Mouse (Mus musculus): ENCODE measurements around the gene Tcap. TPM values are rescaled to one million over a fixed set of nuclear protein-coding genes. Genes with fewer than 3 reads are reported as not detected.

Gene Tcap
- total RNA-seq, 2 experiments from 2014 or later = 0.92 to 0.96 TPM

DNA sequence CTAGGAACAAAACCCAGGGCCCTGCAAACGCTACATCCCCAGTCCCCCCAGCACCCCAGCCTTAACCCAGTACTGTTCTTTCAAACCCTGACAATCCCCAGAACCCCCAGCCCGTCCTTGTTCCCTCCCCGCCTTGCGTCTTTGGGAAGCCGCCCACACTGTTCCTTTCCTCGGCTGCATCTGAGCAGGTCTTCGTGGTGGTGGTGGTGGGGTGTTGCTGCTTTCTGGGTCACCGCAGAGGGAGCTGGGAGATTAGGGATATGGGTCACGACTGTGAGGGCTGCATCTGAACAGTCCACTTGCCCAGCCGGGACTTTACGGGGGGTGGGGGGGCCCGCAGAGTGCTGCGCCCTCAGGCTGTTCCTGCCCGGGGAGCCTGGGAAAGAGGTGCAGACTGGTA is 29.2 kb upstream of the Tcap start:
- DNase-seq (ENCODE audit: low spot score in 2 of 2) = no peak

DNA sequence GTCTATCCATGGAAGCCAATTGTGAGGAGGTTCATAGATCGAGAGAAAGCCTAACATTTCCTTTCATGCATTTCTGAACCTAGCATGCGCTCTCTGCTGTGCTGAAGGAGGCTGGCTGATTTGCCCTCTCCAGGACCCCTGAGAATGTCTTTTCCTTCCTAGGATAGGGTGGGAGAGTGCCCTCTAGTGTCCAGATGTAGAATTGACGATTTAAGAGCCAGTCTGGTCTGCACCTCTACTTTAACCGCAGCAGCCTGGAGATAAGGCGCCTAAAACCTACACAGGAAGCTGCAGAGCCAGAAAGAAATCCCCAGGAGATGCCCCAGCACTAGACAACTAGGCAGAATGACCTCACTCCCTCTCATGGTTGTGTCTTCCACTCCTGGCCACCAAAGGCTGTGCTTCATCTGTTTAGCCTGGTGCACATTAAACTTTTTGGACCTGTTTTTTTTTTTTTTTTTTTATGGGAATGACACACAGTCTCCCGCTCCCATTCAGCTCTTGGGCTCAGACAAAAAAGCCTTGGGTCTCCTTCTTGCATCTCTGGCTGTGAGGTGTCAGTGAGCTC is 27.8 kb upstream of the Tcap start:
- peak in 1 of 2 experiments; percentile 79 for DNase-seq (ENCODE audit: low spot score in 2 of 2)

DNA sequence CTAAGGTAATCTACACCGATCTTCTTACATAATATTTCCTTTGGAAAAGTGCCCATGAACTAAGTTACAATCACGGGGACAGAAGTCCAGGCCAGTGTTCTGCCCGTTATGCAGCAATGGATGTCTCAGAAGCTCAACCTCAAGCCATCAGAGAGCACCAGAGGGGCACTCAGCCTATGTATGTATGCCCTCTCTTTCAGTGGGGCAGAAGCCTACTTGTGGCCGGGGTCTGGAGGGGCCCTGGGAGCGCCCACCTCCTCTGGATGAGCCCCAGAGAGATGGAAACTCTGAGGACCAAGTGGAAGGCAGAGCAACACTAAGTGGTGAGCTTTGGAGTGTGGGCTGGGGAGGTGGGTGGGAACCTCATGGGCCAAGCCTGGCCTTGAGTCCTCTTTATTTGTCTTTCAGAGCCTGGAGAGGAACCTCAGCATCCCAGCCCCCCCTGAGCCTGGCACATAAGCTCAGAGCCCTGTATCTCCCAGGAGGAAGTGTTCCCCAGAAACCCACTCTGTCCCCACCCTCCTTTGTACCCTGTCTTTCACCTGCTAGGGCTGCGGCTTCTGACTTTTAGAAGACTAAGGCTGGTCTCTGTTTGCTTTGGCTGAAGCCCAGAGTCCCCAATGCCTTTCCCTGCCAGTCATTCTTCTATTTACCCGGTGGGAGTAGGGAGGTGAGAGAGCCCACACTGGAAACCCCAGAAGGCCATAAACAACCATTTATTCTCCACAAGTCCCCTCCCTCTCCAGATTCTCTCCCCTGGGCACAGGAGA is 26.8 kb upstream of the Tcap start:
- DNase-seq (ENCODE audit: low spot score in 2 of 2) = no peak

DNA sequence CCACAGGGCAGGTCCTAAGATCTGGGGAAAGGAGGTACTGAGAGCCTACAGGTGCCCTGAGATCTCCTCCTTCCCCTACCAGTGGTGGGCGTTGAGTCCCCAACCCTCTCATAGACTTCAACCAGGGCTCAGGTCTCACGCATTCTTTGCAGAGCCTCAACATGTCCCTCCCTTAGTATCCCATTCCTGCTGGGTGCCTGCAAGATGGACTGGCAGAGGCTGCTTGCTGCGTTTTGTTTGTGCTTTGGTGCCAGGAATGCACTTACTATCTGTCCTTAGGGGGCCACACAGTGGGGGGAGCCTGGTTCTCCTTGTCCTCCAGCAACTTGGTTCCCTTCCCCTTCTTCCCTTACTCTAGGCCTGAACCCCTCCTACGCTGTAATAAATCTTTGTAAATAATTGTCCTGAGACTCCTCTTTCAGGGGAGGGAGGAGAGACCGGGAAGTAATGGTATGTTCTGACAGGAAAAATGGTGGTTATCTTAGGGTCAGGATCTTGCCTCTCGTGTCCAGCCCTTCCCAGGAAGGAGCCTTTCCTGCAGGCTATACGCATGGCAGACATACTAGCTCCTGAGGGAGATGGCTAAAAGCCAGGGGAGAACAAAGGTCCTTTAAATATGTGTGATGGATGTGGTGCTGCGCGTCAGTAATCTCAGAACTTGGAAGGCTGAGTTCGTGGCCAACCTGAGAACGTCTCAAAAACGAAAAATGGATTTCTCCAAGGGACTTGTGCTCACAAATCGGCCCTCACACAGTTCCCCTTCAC is 26.0 kb upstream of the Tcap start:
- no peak for DNase-seq (ENCODE audit: low spot score in 2 of 2)

DNA sequence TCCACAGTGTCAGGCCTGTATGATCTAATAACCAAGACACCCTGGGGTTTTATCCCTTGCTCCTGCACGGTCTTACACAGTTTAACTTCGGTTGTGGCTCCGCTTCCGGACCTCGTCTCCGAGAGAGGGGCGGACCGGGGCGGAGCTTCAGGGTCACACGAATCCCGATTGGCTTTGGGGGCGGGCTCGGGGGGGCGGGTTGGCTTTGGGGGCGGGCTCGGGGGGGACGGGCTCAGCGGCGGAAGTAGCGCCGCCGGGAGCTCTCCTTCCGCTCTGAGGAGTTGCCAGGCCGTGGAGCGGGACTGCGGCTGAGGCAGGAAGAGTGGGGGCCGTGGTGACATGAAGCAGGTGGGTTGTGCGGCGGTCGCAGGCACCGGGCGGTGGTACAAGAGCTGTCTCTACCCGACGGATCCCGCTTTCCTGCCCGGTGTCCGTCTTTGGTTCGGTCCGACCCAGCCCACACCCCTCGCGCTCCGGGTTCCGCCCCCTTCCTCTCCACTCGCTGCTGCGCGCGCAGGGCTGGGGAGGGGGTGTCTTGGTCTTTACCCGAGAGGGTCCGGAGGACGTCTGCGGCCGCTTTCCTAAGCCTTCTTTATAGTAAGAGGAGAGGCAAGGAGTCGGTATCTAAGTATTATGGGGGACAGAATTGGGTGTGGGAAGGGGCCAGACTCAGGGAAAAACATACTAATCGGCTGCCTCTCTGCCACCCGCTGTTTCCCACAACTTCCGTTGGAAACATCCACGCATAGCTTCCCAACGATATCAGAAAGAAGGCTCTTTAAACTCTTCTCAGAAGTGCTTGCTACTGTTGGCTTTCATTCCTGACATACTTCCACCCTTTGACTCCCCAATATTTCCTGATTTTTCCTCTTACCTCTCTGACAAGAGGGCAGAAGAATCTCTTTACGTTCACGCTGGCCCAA is 25.2 kb upstream of the Tcap start, which contains the start of gene Stard3:
TSS of gene Stard3 (plus strand) at position 208 of the 923 bp plus-strand sequence.
- DNase-seq (ENCODE audit: low spot score in 2 of 2) = peak; percentile 68 to 86

DNA sequence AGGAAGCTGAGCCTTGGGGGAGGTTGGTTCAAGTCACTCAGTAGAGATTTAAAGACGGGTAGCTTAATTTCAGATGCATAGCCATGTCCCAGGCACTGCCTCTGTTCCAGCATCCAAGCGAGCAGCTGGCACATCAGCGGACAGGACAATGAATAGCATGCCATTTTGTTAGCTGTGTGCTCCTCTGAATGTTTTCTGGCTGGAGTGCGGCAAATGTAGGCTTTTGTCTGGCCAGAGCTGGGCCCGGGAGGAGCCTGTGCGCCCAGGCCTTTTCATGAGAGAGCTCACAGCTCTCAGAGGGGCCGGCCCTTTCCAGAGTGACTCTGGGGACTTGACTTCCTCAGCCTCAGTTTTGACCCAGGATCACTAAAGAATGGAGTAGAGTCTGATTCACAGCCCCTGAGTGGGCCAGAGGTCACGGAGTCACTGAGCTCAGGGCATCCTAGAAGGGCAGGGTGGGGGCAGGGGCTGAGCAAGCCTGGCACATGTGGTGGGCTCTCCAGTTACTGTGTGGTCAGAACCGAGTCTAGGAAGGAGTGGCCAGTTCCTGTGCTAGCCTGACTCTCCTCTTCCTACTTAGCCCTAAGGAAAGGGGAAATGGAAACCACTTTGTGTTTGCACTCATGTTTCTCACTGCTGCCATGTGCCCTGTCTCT is 22.6 kb upstream of the Tcap start:
- no peak for DNase-seq (ENCODE audit: low spot score in 2 of 2)

DNA sequence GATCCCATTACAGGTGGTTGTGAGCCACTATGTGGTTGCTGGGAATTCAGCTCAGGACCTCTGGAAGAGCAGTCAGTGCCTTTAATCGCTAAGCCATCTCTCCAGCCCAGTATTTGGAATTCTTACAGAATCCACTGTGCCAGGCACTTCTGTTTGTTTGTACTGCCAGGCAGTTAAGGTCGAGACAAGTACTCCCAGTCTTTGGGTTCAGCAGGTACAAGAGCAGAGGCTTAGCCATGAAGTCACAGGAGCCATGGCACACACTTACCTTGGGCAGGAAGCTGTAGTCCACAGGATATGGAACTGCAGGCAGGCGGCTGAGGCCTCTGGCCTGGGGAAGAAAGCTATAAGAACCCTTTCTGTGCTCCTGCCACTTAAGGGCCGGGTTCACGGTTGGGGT is 19.8 kb upstream of the Tcap start:
- no peak for DNase-seq (ENCODE audit: low spot score in 2 of 2)

DNA sequence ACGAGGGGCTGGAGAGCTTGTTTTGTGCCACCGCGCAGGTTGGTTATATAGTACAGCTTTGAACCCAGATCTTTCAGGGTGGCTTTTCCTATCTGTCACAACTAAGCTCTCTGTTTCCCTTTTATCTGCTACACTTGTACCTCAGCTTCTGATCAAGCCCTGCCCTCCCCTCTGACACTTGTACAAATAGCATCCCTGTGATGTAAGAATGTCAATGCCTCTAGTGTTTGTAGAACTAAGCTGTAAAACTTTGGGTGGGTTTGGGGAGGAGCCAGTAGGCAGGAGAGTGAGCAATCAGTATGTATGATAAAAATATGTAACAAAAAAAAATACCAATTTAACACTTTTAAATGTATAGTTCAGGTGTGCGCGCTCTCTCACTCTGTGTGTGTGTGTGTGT is 19.2 kb upstream of the Tcap start:
- DNase-seq (ENCODE audit: low spot score in 2 of 2) = no peak

DNA sequence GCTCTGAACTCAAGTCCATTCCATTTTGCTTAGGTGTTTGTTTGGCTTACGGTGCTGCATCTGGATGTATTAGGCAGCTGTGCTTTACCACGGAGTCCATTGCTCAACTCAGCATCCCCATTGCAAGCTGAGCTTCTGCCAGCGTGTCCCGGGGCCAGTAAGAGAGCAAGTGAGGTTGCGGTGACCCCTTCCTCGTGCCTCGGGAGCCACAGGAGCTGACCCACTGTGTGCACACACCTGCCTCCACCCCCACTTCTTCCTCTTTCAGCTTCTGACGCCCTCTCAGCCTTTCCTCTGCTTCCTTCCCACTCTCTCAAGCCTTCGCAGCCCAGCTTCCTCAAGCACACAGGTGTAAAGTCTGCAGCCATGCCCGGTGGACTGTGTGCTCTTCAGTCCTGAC is 17.3 kb upstream of the Tcap start:
- DNase-seq (ENCODE audit: low spot score in 2 of 2) = no peak

DNA sequence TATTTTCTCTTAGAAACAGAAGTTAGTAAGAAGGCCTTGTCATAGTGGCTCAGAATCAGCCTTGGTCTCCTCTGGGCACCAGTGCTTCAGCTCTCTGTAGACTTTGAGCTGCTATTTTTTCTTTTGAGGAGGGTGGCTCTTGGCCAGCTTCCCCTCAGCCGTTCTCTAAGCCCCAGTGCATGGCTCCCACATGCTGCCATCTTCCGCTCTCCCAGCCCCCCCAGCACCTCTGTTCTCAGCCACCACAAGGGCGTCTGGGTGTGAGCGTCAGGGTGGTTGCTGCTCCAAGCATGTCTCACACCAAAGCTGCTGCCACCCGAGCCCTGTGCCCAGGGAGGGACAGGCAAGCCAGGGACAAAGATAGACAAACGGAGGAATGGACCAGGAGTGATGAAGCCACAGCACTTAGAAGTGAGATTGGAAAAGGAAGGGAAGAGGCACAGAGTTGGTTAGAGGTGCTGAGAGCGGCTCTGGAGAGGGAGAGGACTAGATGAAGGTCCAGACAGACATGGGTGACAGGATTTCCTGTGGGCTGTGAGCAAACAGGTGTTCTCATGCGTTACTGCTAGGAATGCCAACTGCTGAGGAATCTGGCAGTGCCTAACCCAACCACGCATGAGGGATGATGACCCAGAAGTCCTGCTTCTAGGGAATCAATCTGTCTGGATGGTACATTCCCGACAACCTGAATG is 16.3 kb upstream of the Tcap start:
- DNase-seq (ENCODE audit: low spot score in 2 of 2) = no peak

DNA sequence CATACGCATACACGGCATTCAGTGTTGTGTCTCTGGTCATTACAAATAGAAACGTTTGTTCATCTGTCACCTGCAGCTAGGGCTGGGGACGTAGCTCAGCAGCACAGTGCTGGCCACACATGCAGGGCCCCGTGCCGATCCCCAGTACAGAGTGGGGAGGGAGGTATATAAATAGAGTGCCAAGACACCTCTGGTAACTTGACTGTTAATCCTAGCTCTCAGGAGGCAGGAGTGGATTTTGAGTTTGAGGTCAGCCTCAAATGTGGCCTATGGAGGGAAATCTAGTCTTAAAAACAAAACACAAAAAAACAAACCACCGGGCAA is 15.8 kb upstream of the Tcap start:
- no peak for DNase-seq (ENCODE audit: low spot score in 2 of 2)

DNA sequence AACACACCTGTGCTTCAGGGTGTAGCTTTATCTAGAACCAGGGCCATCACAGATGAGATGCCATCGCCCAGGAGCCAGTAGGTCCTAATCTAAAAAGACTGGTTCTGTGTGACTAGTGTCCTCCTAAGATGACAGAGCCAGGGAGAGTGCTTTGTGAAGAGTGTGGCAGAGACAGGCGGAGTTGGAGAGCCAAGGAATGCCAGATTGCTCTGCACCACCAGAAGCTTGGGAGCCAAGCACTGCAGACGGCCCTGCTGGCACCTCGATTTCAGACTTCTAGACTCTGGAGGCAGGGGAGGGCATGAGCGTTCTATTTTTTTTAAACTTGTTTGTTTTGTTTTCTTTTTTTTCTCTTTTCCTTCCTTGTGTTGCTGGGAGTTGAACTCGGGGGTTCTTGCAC is 14.3 kb upstream of the Tcap start:
- DNase-seq (ENCODE audit: low spot score in 2 of 2) = peak in 1 of 2 experiments; percentile 63

DNA sequence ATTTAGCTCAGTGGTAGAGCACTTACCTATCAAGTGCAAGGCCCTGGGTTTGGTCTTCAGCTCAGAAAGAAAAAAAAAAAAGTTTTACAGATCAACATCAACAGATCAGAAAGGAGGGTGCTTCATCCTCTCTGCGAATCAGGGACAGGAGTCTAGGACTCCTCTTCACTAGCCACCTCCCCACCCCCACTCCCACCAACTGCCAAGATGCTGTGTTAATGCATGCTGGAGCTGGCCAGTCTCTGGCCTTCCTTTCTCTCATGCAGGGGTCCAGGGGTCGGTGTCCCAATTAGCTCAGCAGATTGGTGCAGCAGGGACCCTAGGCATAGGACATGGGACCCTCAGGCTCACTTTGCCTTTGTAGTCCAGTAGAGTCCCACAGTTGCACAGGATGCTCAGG is 13.0 kb upstream of the Tcap start:
- no peak for DNase-seq (ENCODE audit: low spot score in 2 of 2)

DNA sequence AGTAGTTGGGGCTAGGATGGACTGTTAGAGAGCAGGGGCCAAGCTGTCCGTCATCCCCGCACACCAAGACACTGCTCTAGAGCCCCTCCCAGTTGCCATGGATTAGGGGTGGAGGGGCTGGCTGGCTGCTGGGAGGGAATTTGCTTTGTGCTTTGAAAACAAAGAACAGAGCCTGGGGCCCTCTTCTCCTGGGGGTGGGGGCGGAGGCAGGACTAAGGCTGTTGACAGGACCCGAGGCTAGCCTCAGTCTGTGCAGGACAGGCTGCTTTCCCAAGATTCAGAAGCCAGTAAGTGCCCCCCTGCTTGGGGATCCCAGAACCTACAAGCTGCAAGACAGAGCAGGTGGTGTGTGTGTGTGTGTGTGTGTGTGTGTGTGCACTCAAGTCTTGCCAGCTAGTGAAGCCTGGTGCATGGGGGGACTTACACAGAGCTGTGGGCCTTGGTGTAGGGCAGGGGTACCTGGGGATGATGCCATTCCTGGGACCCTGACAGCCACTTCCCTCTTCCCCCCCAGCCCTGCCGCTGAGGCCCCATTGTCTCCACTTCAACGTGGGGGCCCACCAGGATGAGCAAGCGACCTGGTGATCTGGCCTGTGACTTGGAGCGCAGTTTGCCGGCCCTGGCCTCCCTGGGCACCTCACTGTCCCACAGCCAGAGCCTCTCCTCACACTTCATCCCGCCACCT is 11.9 kb upstream of the Tcap start:
- no peak for DNase-seq (ENCODE audit: low spot score in 2 of 2)

DNA sequence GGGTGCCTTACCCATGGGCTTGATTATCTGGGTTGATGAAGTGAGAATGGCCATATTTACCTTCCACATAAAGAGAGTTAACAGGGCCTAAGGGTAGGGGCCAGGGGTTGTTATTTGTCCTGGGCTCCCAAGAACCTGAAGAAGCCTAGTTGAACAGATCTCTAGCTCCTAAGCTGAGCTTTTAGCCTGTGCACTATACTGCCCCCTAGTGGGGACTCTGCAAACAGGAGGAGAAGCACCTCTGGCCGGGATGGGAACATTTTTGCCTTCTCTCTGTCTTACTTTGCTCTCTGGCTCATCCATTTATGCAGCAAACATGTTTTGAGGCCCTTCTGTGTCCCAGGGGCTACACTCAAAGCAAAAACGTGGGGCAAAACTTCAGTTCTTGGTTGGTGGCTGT is 11.2 kb upstream of the Tcap start:
- peak in 1 of 2 experiments; percentile 75 for DNase-seq (ENCODE audit: low spot score in 2 of 2)

DNA sequence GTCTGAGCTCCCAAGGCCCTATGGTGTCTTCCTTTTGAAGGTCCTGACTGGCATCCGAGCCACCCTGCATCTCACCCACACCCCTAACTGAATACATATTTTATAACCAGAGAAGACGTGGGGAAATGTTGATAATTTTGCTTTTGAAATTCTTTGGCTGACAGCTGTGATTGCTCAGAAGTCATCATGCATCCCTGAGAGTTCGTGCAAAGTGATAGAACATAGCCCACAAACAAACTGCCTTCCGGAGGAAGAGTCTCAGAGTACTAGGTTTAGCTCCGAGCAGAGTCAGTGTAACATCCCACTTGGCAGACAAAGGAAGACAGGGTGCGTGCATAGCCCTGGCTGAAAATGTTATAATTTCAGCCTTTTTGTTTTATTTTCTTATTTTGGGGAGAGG is 10.4 kb upstream of the Tcap start:
- peak in 1 of 2 experiments; percentile 62 for DNase-seq (ENCODE audit: low spot score in 2 of 2)

DNA sequence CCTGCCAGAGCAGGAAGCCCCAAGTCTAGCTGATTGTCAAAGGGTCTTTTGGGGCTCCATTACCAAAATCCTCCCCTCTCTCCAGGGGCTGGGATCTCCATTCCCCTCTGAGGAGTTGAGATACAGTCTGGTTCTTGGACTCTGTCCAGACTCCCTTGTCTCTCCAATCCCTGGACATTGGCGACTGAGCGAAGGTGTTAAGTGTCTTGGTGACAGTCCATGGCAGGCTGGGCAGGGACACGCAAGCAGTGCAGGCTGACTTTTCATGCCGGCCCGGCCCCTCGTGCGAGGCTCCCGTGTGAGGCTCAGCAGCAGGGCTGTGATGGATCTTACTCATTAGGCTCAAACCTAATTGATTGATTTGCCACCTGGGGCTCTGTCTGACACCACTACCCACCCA is 9.3 kb upstream of the Tcap start:
- no peak for DNase-seq (ENCODE audit: low spot score in 2 of 2)

DNA sequence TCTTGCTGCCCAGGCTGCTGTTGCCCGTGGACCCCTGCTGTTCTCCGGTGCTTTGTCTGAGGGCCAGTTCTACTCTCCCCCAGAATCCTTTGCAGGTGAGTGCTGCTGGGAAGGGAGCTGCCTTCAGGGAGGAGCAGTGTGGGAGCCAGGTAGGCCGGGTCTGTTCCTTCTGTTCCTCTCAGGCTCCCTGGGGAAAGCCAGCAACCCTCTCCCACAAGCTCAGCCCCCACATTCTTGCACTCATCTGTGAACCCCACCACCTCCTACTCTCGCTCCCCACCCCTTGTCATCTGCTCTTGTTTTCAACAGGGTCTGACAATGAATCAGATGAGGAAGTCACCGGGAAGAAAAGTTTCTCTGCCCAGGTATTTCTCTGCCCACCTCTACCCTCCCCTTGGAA is 6.9 kb upstream of the Tcap start:
- peak in 1 of 2 experiments; percentile 45 for DNase-seq (ENCODE audit: low spot score in 2 of 2)

DNA sequence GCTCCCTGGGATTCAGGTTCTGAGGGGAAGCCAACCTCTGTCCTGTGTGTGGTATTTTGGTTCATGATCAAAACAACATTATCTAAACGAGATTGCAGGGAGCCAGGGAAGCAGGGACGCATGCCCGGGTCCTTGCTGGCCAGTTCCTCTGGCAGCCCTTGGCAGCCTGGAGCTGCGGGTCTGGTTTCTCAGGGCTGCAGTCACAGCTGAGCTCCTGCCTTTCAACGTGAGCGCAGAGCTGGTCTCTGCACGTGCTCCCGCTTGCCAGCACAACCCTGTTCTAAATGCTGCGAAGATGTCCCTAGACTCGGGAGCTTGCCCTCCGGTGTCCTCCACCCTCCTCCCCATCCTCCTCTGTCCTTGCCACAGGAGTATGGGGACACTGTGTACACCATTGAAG is 5.8 kb upstream of the Tcap start:
- DNase-seq (ENCODE audit: low spot score in 2 of 2) = no peak

DNA sequence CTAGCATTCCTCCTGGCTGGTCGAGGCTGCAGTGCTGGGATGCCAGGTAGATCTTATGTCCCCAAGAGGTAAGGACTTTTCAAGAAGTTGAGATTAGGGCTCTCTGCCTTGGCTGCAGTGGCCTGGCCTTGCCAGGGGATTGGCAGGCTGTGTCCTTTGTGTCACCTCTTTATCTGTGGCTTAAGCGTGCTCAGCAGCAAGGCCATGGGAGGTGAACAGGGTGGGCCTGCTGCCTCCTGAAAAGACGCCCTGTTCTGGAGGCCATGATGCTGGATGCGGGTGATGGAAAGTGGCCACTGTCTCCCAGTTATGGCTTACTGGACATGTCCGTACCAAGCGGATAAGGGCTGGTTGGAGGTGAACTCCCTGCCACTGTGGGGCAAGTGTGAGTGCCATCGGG is 4.2 kb upstream of the Tcap start:
- no peak for DNase-seq (ENCODE audit: low spot score in 2 of 2)
